Mouse (Mus musculus) midbrain, embryonic 11.5 days (tissue): ENCODE data around the gene Pigs. TPM values are rescaled to one million over a fixed set of nuclear protein-coding genes. Genes with fewer than 3 reads are reported as not detected.
A peak's percentile ranks its signal among the peaks of the same experiment; 100 is the strongest.

Source experiments
- ATAC-seq: fragments of 200-750 bp; cut with Nextera tagmentation; 2 replicates; pipeline ENCODE4 v1.8.0; 2017; ENCODE audit warnings: moderate TSS enrichment, moderate library complexity; ENCODE audit not compliant: low FRiP score
- DNase-seq: peaks from one replicate; pipeline ENCODE4 v3.0.0; 2015; ENCODE audit warnings: low spot score; ENCODE audit errors: missing footprints
- H3K27ac ChIP-seq: fragments of 300-500 bp; sonication (generic); 2 replicates; pipeline ENCODE4 v1.5.1; 2014; ENCODE audit warnings: low read depth, low read length
- H3K27me3 ChIP-seq: fragments of 300-500 bp; sonication (generic); 2 replicates; pipeline ENCODE4 v1.6.1; 2014; ENCODE audit warnings: mild to moderate bottlenecking, low read length, moderate library complexity, mixed read lengths; ENCODE audit not compliant: control insufficient read depth, insufficient read depth
- H3K36me3 ChIP-seq: fragments of 300-500 bp; sonication (generic); 2 replicates; pipeline ENCODE4 v1.6.1; 2014; ENCODE audit warnings: mild to moderate bottlenecking, low read length, moderate library complexity, mixed read lengths; ENCODE audit not compliant: control insufficient read depth, insufficient read depth
- H3K4me1 ChIP-seq: fragments of 300-500 bp; sonication (generic); 2 replicates; pipeline ENCODE4 v1.6.1; 2014; ENCODE audit warnings: low read length; ENCODE audit not compliant: control insufficient read depth, insufficient read depth
- H3K4me2 ChIP-seq: fragments of 300-500 bp; sonication (generic); 2 replicates; pipeline ENCODE4 v1.6.1; 2014; ENCODE audit warnings: mild to moderate bottlenecking, moderate library complexity
- H3K4me3 ChIP-seq: fragments of 300-500 bp; sonication (generic); 2 replicates; pipeline ENCODE4 v1.5.1; 2014; ENCODE audit warnings: low read depth, low read length
- H3K9ac ChIP-seq: fragments of 300-500 bp; sonication (generic); 2 replicates; pipeline ENCODE4 v1.6.1; 2014; ENCODE audit warnings: low read length
- H3K9me3 ChIP-seq: fragments of 300-500 bp; sonication (generic); 2 replicates; pipeline ENCODE4 v1.6.1; 2016; ENCODE audit warnings: low read length; ENCODE audit not compliant: control insufficient read depth
- WGBS: fragments of 180-500 bp; shearing (Covaris S2); extraction: QIAGEN DNeasy Blood & Tissue Kit; methylation state at CpG from one replicate; pipeline ENCODE4 v1.1.7; 2014; 5-methylcytosine and 5-hydroxymethylcytosine counted together
- polyA plus RNA-seq: library from polyadenylated mRNA; unstranded; fragments of >200 nt; fragmentation: Nextera tagmentation; extraction: Ambion mirVana; gene quantifications from 2 replicates; pipeline ENCODE4 v1.2.1, GENCODE M21; 2014

Gene Pigs
- polyA plus RNA-seq, 1 experiment from 2014 or later, result 56.3 TPM

GRCm38 (mm10) chr11:78327215-78327614 is 1.0 kb upstream of the Pigs start:
- no peaks in the 10 kb centered on the region; the same call in 1 of the 2 replicates for H3K36me3 ChIP-seq
- H3K27me3 ChIP-seq, result no peaks in the 10 kb centered on the region
- DNase-seq (no peak), ATAC-seq (no peak)
- H3K27ac ChIP-seq, result no peak overlapping the region
- no peak overlapping the region for H3K4me2 ChIP-seq
- WGBS, result 94% methylated on average over 4 of the region's 4 CpGs
- no peak overlapping the region for H3K4me3 ChIP-seq
- no peaks in the 10 kb centered on the region for H3K9me3 ChIP-seq
- H3K4me1 ChIP-seq, result peaks cover 6% of the 10 kb centered on the region
- no peak overlapping the region for H3K9ac ChIP-seq

- no peak overlapping the region for H3K27ac ChIP-seq
- WGBS, result under 1% methylated on average over 41 of the region's 41 CpGs
- no peaks in the 10 kb centered on the region for H3K27me3 ChIP-seq
- DNase-seq, result peak; percentile 92
- peak overlapping the region; percentile 91 for H3K4me3 ChIP-seq
- H3K9ac ChIP-seq, result peak overlapping the region; percentile 88
- peak; percentile 65; the same call in 1 of the 2 replicates for ATAC-seq
- H3K9me3 ChIP-seq, result no peaks in the 10 kb centered on the region
- peak overlapping the region; percentile 98 for H3K4me2 ChIP-seq
- H3K4me1 ChIP-seq, result peaks cover 6% of the 10 kb centered on the region
- H3K36me3 ChIP-seq, result no peaks in the 10 kb centered on the region
Observed at GRCm38 (mm10) chr11:78328512-78329056, 369 bp downstream of the Pigs start.

GRCm38 (mm10) chr11:78332676-78333075 is 4.5 kb downstream of the Pigs start:
- Histone ChIP-seq H3K4me2 (no peak overlapping the region), H3K27me3 (no peaks in the 10 kb centered on the region), H3K9me3 (no peaks in the 10 kb centered on the region), H3K36me3 (peaks cover 2% of the 10 kb centered on the region; the same call in 1 of the 2 replicates), H3K4me3 (no peak overlapping the region), H3K27ac (no peak overlapping the region), H3K9ac (no peak overlapping the region), H3K4me1 (peaks cover 6% of the 10 kb centered on the region)
- WGBS, result 95% methylated on average over 12 of the region's 12 CpGs
- no peak for ATAC-seq
- DNase-seq, result no peak

- Histone ChIP-seq H3K4me1 (peaks cover 4% of the 10 kb centered on the region), H3K4me3 (no peak overlapping the region), H3K9ac (no peak overlapping the region), H3K27ac (no peak overlapping the region), H3K4me2 (no peak overlapping the region), H3K27me3 (no peaks in the 10 kb centered on the region), H3K36me3 (peaks cover 2% of the 10 kb centered on the region; the same call in 1 of the 2 replicates), H3K9me3 (no peaks in the 10 kb centered on the region)
- DNase-seq (no peak), ATAC-seq (no peak)
- WGBS, result 93% methylated on average over 5 of the region's 5 CpGs
Observed at GRCm38 (mm10) chr11:78333992-78334391, 5.8 kb downstream of the Pigs start.

- no peak for ATAC-seq
- peaks cover 2% of the 10 kb centered on the region; the same call in 1 of the 2 replicates for H3K36me3 ChIP-seq
- H3K4me2 ChIP-seq, result no peak overlapping the region
- no peak overlapping the region for H3K9ac ChIP-seq
- H3K4me1 ChIP-seq, result no peaks in the 10 kb centered on the region
- DNase-seq, result no peak
- no peak overlapping the region for H3K27ac ChIP-seq
- no peaks in the 10 kb centered on the region for H3K27me3 ChIP-seq
- H3K4me3 ChIP-seq, result no peak overlapping the region
- H3K9me3 ChIP-seq, result no peaks in the 10 kb centered on the region
- 98% methylated on average over 8 of the region's 8 CpGs for WGBS
Observed at GRCm38 (mm10) chr11:78337040-78337439, 8.8 kb downstream of the Pigs start.

GRCm38 (mm10) chr11:78341702-78342101 is 13.5 kb downstream of the Pigs start:
- Histone ChIP-seq H3K4me3 (no peak overlapping the region), H3K9me3 (no peaks in the 10 kb centered on the region), H3K36me3 (no peaks in the 10 kb centered on the region; the same call in 1 of the 2 replicates), H3K4me2 (no peak overlapping the region), H3K4me1 (peaks cover 9% of the 10 kb centered on the region), H3K27me3 (no peaks in the 10 kb centered on the region), H3K9ac (no peak overlapping the region), H3K27ac (no peak overlapping the region)
- 90% methylated on average over 12 of the region's 12 CpGs for WGBS
- DNase-seq (peak; percentile 56), ATAC-seq (no peak)

- ATAC-seq, result peak; percentile 85
- Histone ChIP-seq H3K9me3 (no peaks in the 10 kb centered on the region), H3K4me1 (peaks cover 9% of the 10 kb centered on the region), H3K4me2 (peak within 1 kb of the TSS; percentile 87), H3K27me3 (no peaks in the 10 kb centered on the region), H3K4me3 (peak within 1 kb of the TSS; percentile 85), H3K27ac (peak within 1 kb of the TSS; percentile 76), H3K36me3 (no peaks in the 10 kb centered on the region; the same call in 1 of the 2 replicates), H3K9ac (peak within 1 kb of the TSS; percentile 96)
- DNase-seq, result peak; percentile 94
- 2% methylated on average over 65 of the region's 66 CpGs for WGBS
Observed at GRCm38 (mm10) chr11:78343381-78344327, 15.4 kb downstream of the Pigs start, which contains the start of gene Unc119. Unc119 (plus strand) TSS chr11:78343482.

- H3K27me3 ChIP-seq, result no peaks in the 10 kb centered on the region
- DNase-seq, result no peak
- H3K27ac ChIP-seq, result 0 out of 2 replicates have a peak overlapping the region, but pooled peaks have one; percentile 25
- H3K4me3 ChIP-seq, result peak overlapping the region; percentile 85
- ATAC-seq, result no peak
- H3K9me3 ChIP-seq, result no peaks in the 10 kb centered on the region
- WGBS, result 75% methylated on average over 6 of the region's 6 CpGs
- H3K9ac ChIP-seq, result peak overlapping the region; percentile 96
- H3K4me2 ChIP-seq, result peak overlapping the region; percentile 87
- no peaks in the 10 kb centered on the region for H3K36me3 ChIP-seq
- H3K4me1 ChIP-seq, result peaks cover 9% of the 10 kb centered on the region
Observed at GRCm38 (mm10) chr11:78344328-78344889, 16.2 kb downstream of the Pigs start.
